Mouse (Mus musculus) adrenal gland, postnatal 4 days (tissue): ENCODE measurements around the gene Espnl. TPM values are rescaled to one million over a fixed set of nuclear protein-coding genes. Genes with fewer than 3 reads are reported as not detected.
A peak's percentile ranks its signal among the peaks of the same experiment; 100 is the strongest.

ENCODE experiments used
- DNase-seq, 2 experiments: peaks; one replicate each; pipeline ENCODE4 v3.0.0; 2021 to 2022; ENCODE audit warnings: low spot score in 2 of 2, mixed read lengths in 2 of 2
- long read RNA-seq, 2 experiments: library from polyadenylated mRNA; stranded (forward); transcript quantifications; one replicate each; pipeline ENCODE4 v2.0.0; 2021
- total RNA-seq, 2 experiments: library from RNA; stranded (reverse); gene quantifications; 2 replicates each; pipeline ENCODE4 v1.2.3; 2021

Espnl gene
- under 1 TPM; 0.06 to 0.08 TPM for total RNA-seq
- long read RNA-seq, experiment 1: 0 reads
- long read RNA-seq, experiment 2: 0 reads

DNA sequence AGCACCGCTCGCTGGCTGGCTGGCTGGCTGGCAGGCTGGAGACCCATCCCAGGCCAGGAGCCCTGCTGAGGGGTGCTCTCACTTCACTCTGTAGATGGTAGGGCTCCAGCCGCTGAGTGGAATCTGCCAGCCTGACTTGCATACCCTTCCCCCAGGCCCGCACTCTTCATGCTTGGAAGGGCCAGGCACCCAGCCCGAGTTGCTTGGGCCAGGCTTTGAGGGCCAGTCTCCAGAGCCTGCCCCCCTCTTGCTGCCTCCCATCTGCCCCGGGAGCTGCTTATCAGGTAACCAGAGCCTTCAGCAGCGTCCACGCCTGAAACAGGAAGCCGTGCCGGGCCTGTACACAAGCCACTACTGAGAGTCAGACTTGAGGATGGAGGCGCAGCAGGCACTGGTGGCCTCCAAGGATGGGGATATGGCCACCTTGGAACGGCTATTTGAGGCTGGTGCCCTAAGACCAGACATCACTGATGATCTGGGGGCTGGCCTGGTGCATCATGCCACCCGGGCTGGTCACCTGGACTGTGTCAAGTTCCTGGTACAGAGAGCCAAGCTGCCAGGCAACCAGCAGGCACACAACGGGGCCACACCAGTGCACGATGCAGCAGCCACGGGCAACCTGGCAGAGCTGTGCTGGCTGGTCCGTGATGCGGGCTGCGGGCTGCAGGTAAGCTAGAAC is at the start of gene Espnl:
Gene Espnl (plus strand): TSS at position 316 of the 679 bp plus-strand sequence.
- no peak for DNase-seq

DNA sequence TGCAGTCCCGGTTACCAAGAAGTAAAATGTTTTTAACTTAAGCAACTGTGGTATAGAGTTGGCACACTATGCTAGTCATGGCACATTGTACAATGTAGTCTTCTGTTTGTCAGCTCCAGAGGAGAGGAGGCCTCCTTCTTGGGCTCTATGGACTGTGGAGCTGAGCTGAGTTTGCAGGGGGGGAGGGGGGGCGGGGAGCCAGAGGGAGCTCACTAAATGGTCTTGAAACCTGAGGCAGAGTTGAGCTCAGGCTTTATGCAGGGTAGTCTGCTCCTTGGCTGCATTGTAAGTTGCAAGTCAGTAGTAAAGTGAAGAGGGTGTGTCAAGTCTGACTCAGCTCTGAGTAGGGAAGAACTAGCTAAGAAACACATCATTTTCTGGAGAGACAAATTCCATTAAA is 49.6 kb upstream of the Espnl start:
- DNase-seq: no peak

DNA sequence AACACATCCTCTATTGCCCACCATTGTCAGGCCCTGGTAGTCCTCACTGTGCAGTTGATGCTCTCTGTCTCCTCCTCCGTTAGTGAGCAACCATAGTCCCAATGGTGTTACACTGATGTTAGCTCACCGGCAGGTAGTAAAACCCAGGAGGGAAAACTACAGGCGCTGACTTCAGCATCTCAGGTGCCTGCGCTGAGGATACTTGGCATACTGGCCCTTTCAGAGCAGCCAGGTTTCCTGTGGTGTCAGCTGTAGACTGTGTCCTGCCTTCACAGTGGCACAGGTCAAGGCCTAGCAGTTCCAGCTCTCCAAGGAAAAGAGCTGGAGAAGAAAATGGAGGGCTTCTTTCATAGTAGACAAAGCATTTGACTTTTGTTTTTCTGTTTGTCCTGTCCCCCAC is 45.3 kb upstream of the Espnl start:
- DNase-seq: no peak

DNA sequence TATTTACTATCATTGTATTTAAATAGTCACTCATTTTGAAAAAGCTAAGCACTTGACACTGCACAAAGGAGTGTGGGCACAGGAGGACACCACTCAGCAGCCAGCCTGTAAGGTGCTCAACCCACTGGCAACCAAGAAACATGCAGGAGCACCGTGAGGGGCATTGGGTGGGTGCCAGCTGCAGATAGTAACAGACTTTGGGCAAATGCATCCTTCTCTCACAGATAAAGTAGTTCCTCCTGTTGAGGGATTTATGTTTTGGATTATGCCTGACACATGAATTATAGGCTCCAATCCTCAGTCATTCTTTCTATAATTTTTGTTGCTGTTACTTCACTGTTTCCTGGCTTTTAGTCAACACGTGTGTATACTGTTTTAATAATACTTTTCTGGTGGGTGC is 44.4 kb upstream of the Espnl start:
- no peak for DNase-seq

DNA sequence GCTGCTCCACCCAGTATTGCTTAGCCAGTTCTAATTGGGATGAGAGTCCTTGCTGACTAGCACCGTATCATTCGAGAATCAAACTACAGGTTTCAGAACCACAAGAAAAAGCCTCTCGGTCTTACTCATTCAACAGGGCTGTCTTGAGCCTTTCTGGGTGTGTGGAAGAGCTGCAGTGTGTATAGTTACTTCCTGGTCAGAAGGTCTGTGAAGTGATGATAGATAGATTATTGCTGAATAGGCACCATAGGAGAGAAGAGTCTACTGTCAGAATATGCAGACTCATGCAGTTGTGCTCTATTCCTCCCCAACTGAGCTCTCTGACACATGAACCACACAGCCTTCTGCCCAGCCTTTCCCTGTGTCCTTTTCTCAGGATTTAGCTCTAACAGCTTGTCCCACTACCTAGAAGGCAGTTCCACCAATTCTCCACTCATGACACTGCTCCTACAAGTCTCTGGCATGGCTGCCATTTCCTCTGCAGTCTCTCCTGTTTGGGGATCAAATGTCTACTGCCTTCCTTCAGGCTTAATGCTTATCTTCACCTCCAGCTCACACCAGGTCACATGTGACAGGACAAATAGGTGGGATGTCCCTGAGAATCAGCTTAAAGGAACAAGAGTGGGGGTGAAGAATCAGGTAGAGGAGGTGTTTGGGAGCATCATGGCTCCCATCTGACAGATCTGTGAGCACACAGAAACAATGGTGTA is 43.3 kb upstream of the Espnl start:
- DNase-seq: no peak

DNA sequence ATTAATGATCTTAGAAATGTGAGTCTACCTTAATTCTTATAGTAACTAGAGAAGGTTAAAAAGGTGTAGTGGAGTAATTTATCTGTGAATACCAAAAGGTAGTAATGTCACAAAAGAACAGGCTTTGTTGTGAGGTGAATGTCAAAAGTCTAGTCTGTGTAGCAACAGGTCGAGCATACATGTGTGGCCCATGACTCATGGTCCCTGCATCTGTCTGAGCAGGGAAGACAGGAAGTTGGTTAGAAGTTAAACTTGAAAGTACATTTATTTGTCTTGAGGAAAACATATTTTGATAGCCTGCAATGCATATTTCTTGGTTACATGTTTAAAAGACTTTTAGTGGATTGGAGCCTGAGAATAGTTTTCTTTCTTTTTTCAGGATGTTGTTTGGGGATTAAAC is 42.7 kb upstream of the Espnl start:
- DNase-seq: no peak

DNA sequence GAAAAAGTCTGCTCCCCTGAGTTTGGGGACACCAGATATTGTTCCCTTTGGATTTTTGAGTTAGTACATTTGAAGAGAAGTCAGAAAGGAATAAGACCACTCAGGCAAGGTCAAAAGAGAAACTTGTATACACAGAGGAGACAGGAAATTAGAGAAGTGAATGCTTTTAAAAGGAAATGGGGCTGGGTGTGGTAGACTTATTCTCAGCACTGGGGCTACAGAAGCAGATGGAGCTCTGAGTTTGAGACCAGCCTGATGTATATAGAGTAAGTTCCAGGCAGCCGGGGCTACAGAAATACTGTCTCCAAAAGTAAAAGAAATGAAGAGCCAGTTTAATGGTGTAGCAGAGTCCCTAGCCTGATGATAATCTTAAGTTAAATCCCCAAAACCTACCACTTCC is 39.3 kb upstream of the Espnl start:
- DNase-seq: no peak

DNA sequence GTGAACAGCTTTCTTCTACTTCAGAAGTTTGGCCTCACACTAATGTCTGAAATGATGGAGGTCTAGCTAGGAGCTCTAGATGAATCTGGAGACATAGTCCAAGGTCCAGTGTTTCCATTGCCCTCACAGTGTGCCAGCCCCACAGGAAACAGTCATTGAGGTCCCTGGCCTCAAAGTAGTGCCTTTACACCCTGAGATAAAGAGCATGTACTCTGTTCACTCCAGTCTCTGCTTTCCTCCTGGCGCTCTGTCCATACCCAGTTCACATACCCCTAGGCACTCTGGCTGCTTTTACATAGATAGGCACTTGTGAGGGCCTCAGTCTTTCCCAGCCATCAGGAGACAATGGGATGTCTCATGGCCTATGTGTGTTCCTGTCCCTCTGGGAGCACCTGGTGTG is 32.5 kb upstream of the Espnl start:
- no peak for DNase-seq

DNA sequence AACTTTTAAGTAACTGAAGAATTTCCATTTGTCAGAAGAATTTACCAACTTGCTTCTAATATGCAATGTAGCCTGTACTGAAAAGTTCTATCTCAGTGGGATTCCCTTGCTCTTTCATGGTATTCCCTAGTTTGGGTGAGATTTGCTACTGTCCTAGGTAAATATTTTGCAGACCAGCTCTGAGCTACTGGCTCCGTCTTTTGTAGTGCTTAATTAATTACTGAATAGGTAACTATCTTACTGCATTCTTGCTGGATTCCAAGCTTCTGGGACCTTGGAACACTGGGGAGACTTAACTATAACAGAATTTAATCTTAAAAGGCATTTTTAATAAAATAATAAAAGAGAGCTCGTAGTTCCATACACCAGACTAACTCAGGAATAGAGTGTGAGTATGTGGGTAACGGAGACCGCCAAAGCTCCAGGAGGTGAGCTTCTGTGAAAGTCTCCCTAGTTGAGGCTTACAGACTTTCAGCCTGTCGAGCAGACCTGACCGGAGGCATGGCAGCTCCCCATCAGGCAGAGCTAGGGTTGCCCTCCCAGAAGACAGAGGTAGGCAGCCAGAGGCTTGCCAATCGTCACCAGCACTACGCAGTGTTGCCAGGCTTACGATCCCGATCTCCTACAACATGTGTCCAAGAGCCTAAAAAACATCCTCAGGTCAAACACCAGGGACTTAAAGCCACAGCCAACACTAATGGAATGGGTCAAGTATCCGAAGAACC is 29.6 kb upstream of the Espnl start:
- no peak for DNase-seq

DNA sequence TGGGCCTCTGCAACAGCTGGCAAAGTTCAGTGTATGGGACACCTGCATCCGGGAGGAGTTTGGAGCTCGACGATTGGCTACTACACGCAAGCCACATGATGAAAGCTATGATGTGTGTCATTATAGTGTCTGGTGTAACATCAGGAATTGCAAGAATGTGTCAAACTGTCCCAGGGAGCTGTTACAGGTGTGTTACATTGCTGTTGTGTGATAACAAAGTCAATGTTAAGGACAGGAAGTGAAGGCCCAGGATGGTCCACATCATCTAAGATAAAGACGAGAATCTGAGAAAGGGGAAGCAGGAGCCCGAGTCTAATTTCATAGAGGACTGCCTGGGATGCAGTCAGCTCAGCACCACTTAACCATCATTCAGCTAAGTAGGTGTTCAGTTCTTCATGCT is 26.3 kb upstream of the Espnl start:
- DNase-seq: no peak

DNA sequence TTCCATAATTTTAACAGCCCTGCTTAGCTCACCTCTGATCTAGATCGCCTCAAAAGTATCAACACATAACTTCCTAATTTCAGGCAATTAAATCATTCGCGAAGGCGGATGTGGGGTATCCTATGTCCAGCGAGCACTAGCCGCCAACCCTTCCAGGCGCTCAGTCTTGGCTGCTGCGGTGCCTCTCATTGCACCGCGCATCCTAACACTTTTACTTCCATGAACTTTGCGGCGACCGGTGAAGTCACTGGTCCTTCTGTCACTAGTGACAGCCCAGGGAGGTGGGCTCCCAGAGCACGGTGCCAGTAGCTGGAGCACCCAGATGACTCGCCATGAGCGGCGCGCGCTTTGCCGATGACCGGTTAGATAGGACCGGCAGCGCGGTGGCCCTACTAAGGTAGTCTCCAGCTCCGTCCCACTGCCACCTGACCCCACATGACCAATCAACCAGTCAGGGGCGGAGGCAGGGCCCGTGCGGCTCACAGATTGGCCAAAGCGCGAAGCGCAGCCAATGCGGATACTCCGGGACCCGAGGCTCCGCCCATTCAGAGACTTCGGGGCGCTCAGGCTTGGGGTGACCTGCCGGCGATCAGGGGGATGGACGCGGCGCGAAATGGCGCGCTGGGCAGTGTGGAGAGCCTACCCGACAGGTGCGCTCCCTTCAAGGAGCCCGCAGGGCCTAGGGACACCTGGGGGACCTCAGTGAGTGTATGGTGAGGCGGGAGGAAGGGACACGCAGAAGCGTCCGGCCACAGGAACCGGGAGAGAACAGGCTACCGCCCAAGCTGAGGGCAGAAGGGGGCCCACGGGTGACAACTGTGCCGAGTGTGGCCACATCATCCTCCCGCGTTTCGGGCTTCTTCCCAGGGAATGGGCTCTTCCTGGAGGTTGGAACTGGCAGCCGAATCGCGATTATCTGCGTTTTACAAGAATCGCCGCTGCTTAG is 23.8 kb upstream of the Espnl start, which contains the start of gene Scly:
Gene Scly (plus strand): TSS at position 540 of the 946 bp plus-strand sequence.
- peak; percentile 87 to 88 for DNase-seq

DNA sequence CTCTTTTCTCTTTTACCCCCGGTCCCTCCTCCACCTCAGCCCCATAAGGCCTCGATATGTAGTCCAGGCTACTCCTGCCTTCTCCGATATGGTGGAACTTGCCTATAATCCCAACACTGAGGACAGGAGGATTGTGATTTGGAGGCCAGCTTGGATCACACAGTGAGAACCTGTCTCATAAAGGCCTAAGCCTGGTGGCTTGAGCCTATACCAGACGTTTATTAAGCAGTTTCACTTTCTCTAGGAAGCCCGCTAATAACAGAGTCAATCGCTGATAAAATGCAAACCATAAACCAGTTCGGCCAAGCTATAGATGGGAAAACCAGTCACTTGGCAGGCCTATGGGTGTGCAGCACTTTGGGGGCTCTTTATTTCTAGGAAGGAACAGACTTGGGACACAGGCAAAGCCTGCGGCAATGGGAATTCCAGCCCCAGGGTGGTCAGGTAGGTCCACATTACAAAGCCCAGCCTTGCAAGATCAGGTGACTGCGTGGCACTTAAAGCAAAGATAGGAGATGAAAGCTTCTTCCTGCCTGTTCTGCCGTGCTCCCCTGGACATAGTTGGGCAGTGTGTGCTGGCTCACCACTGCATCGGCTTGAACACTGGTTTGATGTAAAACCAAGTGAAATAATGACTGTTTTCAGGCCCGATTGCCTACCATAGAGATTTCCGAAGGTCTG is 22.7 kb upstream of the Espnl start:
- no peak for DNase-seq

DNA sequence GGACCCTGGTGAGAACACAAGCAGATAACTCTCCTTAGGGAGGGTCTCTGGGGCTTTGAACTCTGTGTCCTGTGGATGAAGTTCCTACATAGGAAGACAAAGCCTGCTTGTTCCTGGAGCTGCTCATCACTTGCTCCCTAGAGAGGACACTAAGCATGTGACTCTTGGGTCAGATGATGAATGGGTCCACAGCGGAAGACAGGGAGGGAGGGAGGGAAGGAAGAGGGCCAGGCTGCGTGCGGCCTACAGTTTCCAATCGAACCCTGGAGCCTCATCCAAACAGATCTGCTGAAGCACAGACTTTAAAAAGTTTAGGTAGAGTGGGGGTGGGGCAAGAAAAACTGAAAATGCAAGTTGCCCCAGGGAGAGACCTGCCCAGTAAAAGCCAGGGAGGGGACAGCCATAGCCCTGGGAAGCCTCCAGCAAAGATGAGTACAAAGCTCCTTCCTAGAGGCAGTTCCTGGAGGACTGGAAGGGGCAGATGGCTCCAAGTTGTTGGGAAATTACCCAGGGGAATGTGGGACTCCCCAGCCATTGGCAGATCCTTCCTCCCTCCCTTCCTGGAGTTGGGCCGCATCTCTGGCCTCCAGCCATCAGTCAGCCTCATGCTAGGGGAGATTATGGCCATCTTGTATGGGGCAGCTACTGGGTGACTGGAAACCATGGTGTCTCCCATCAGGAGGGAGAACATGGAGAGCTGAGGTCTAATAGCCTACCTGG is 22.0 kb upstream of the Espnl start:
- no peak for DNase-seq

DNA sequence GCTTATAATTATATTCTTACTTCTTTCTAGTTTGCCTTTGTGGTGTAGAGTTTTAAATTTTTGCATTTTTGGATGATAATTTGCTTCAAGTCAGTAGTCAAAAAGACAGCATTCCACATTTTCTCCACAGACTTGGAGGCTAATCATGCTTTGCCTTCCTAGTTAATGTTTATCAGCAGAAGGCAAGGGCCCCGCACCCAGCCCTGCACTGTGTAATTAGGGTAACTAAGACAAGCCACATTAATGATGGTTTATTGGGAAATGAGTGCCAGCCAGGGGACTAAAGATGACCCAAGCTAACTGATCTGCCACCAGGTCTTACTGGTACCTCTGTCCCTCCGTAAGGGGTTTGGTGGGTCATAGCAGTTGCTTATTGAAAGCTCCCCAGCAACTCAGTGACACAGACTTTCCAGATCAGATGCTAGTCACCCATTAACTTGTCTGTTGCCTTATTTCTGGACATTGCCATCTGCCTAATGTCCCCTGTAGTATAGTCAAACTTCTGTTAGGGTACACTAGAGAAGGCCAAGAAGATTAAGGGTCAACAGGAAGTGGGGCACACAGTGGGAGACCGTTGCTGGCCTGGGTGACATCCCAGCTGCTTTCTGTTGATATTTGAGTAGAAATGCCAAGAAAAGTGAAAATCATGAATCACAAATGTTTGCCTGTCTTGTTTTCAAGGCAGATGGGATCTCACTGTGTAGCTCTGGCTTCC is 20.5 kb upstream of the Espnl start:
- DNase-seq: no peak

DNA sequence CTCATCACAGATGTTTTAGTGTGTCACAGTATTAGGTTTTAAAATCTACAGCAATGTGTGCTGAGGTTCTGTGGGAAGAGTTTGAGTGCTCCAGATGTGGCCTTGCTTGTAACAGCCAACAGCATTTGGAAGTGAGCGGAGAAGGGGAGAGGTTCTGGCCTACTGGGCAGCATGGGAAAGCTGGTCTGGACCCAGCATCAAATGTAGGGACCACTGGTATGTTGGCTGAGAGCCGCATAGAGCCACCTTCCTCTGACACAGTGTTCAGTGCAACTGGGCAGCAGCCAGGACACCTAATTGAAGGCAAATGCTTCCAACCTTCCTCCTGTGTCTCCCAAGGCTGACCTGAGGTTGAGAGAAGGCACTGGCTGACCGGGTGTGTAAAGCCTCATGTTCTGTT is 19.9 kb upstream of the Espnl start:
- no peak for DNase-seq

DNA sequence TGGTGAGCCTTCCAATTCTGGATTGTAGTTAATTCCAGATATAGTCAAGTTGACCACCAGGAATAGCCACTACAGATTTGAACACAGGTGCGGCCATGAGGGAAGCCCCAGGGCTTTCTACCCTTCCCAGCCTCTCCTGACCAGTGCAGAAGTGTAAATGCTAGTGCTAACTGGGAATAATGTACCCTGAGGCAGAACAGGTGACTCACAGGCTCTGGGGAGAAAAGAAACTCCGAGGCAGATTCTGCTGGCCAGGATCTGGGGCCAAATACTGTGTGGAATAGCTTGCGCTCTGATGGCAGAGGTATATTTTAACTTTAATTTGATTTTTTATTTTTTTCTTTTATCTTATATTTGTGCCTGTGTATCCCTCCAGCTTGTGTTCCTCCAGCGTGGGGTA is 17.3 kb upstream of the Espnl start:
- DNase-seq: no peak

DNA sequence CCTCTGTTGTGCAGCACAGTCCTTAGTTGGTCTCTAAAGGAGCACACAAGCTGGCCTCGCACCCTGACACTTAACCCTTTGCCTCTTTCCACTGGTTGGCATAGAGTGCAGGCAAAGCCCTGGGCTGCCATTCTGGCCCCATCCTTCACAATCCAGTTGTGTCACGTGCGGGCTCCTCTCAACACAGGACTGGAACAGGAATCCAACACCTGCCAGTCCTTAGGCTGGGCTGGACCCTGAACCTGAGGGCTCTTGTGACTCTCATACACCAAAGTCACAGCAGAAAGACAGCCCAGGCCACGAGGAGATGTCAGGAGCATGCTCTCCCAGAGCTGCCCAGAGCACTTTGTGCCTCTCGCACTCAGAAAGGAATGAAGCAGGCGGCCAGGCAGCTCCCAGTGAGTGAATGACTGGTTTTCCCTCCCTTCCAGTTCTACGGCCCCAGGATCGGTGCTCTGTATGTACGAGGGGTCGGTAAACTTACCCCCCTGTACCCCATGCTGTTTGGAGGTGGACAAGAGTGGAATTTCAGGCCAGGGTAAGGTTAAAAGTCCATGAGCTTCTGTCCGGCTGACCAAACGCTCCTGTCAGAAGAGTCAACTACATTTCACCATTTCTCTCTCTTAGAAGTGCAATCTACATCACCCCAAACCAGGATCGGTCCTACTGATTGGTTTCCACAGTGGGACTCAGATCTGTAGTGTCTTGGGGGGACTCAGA is 12.3 kb upstream of the Espnl start:
- no peak for DNase-seq

DNA sequence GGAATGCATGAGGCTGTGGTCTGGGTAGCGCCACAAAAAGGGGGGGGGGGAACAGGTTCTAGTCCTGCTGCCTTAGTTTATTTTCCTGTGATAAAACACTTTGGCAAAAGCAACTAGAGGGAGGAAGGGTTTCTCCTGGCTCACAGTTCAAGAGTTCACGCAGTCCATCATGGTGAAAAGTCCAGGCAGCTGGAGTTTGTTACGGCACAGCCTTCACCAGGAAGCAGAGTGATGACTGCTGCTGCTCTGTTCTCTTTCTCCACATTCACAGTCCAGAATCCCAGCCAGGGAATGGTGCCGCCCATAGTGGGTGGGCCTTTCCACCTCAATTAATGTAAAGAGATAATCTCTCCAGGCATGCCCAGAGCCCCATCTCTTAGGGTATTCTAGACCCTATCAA is 9.6 kb upstream of the Espnl start:
- no peak for DNase-seq

DNA sequence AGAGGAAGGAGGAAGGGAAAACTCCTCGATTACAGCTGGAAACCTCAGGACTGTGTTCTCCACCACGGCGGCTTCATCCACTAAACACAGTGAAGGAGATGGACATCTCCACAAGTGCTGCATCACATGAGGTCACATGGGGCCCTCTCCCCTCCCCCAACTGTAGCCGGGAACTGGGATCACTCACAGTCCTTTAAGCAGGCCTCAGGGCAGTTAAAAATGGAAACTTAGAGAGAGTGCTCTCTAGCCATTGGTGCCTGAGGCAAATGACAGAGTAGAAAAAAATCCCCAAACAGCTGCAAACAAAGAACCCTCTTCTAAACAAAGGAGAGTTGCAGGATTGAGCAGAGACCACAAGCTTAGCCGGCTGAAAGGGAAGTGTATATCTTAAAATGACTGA is 8.6 kb upstream of the Espnl start:
- DNase-seq: no peak
